Mouse (Mus musculus): ENCODE data around the gene Amz1.

DNA sequence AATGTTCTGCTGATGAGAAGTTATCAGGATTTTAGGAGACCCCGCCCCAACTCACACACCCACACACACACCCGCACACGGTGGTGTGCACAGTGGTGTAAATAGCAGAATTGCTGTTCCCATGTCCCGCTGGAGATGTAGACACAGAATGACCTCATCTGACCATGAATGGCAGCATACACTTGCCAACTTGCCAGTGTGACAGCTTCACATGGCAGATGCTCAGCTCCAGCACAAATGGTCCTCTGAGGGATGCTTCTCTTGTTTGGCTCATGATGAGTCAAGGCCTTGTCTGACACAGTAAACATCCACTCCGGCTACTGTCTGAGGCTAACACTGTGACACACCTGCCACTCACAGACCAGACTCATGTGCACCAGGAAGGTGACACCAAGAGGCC is 44.4 kb downstream of the Amz1 start:
- TF ChIP-seq CTCF (IDR thresholded peaks at IDR 0.05; ENCODE audit: borderline replicate concordance, control insufficient read depth, extremely low read depth, insufficient read depth, low read length, poor library complexity) (no peak), POLR2A (IDR thresholded peaks at IDR 0.05; ENCODE audit: control insufficient read depth, extremely low read depth, insufficient read depth, low read length, poor library complexity) (no peak)
